In the genomic region with DNA sequence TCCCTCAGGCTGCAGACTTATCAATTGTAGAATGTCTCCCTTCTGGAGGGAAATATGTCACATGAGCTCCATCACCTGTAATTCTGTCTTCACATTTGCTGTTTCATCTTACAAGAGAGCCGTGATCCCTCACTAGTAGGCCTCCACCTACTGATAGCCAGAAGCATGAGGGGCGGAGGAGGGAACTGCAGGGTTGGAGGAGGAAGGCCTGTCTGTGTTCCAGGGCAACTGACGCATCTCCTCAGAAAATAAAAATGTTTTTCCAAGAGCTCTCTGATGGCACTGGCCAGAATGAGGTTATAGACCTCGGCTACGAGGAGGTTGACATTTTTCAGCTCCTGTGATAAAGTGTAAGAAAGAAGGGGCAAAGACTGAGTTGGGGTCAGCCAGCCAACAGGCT, we compare ENCODE assay signal across 23 mouse cellular contexts.
"Had no signal": no experiment of that assay in that cellular context is flagged by ENCODE, and none has a peak within 500 bp of the region (broad histone marks: within the 10 kb centered on the region; RNA-seq: fewer than 3 reads in every experiment).

No protein-coding gene starts in this region.

- H3K9me3 ChIP-seq: embryonic facial prominence, embryonic 10.5 days; embryonic facial prominence, embryonic 12.5 days; embryonic facial prominence, embryonic 13.5 days; embryonic facial prominence, embryonic 15.5 days; forebrain, embryonic 10.5 days; forebrain, embryonic 12.5 days; forebrain, embryonic 13.5 days; forebrain, embryonic 15.5 days had no signal

- H3K4me3 ChIP-seq: embryonic facial prominence, embryonic 10.5 days; embryonic facial prominence, embryonic 12.5 days; embryonic facial prominence, embryonic 13.5 days; embryonic facial prominence, embryonic 15.5 days; erythroblast, embryonic 14.5 days; forebrain, embryonic 10.5 days; forebrain, embryonic 12.5 days; forebrain, embryonic 13.5 days; forebrain, embryonic 15.5 days; gastrocnemius, adult 2 months; heart, adult 2 months had no signal

- H3K4me1 ChIP-seq: forebrain, embryonic 12.5 days; forebrain, embryonic 13.5 days had no signal

- H3K27ac ChIP-seq: embryonic facial prominence, embryonic 10.5 days; embryonic facial prominence, embryonic 12.5 days; embryonic facial prominence, embryonic 13.5 days; embryonic facial prominence, embryonic 15.5 days; forebrain, embryonic 10.5 days; forebrain, embryonic 12.5 days; forebrain, embryonic 13.5 days; forebrain, embryonic 15.5 days; gastrocnemius, adult 2 months; heart, adult 2 months had no signal

- DNase-seq: cerebellum, adult 9-10 months; cerebellum, adult 9-11 months; cerebellum, postnatal 10 days; cerebellum, postnatal 14 days; cerebellum, postnatal 25 days; cerebellum, postnatal 36 days; embryo, embryonic 11 days; forebrain, postnatal 0 days; gastrocnemius, adult 2 months; gastrocnemius, postnatal 10 days; gastrocnemius, postnatal 14 days; gastrocnemius, postnatal 25 days; gastrocnemius, postnatal 36 days; heart, adult 2 months had no signal

- H3K9ac ChIP-seq: embryonic facial prominence, embryonic 12.5 days; embryonic facial prominence, embryonic 13.5 days; embryonic facial prominence, embryonic 15.5 days; forebrain, embryonic 12.5 days; forebrain, embryonic 13.5 days; forebrain, embryonic 15.5 days; forebrain, postnatal 0 days had no signal

- H3K27me3 ChIP-seq: embryonic facial prominence, embryonic 12.5 days; embryonic facial prominence, embryonic 15.5 days; forebrain, embryonic 13.5 days; forebrain, embryonic 15.5 days had no signal

- H3K36me3 ChIP-seq: embryonic facial prominence, embryonic 10.5 days; embryonic facial prominence, embryonic 12.5 days; embryonic facial prominence, embryonic 13.5 days; embryonic facial prominence, embryonic 15.5 days; forebrain, embryonic 10.5 days; forebrain, embryonic 12.5 days; forebrain, embryonic 15.5 days had no signal
